Mouse (Mus musculus) megakaryocyte-erythroid progenitor cell, adult 5 weeks (primary cell): ENCODE results near the gene Tmem117. TPM values are rescaled to one million over a fixed set of nuclear protein-coding genes. Genes with fewer than 3 reads are reported as not detected.

Experiments used
- polyA plus RNA-seq: library from polyadenylated mRNA; stranded (reverse); fragments of >175 nt; gene quantifications from 2 replicates; pipeline ENCODE4 v1.2.3, GENCODE M21; 2012

Tmem117 gene
- polyA plus RNA-seq = not detected in 2 replicates

GRCm38 (mm10) chr15:94628830-94629601 is at the start of gene Tmem117:
Gene Tmem117, plus strand, starts transcription at chr15:94629232.

DNA sequence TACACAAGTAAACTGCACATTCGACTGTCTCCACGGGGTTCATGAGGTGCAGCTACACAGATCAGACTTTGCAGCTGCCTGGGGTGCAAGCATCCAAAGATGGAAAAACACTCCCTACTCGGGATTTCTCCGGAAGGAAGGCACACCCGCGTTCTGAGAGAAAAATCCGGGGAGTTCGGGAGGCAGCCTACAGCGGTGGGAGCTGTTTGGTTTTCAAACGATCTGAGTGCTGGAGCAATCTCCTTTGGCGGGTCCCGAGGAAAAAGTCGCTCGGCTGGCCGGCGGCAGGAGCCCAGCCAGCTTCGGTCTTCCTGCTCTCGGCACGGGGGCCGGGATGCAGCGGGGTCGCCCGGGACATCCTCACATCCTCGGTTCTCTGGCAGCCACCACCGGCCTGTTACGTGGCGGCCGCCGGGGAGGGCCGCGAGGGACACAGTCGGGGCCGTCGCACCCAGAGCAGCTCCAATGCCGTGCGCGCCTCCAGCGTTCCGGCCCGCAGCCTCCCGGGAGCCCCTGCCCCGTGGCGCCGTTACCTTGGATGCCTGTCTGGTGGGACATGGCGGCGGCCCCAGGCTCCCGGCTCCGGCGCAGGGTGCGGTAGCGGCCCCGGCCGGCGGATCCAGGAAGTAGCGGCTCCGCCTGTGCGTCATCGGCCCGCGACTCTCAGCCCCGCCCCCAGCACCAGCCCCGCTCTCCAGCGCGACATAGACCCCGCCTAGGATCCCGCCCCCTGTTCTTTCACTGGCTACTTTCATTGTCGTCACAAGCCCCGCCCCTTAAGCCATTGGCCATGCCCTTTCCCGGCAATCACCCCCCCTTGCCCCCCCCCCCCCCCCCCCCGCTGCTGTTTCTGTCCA is 39.6 kb upstream of the Tmem117 start, which contains the start of gene Twf1:
TSS of gene Twf1 (minus strand) at position 671 of the 857 bp plus-strand sequence.

Other genes starting within 250 kb of the Tmem117 start
- 0.89 TPM in 1 of 2 replicates, not detected in the other for gene Adamts20, start 163.8 kb upstream of the Tmem117 start, polyA plus RNA-seq
- 5.6 and 6.5 TPM in 2 replicates for gene Pus7l, start 85.7 kb upstream of the Tmem117 start, polyA plus RNA-seq
- gene Irak4, start 85.6 kb upstream of the Tmem117 start, polyA plus RNA-seq = 12.8 and 15.0 TPM in 2 replicates
- gene Twf1, start 39.3 kb upstream of the Tmem117 start, polyA plus RNA-seq = 5.8 and 7.6 TPM in 2 replicates